Mouse (Mus musculus) cerebellum, postnatal 25 days (tissue): ENCODE results near the gene Aatk.

Experiments used
- DNase-seq, 2 experiments: peaks; one replicate each; pipeline ENCODE4 v3.0.0; 2021; ENCODE audit warnings: mixed read lengths in 2 of 2

Aatk gene

DNA sequence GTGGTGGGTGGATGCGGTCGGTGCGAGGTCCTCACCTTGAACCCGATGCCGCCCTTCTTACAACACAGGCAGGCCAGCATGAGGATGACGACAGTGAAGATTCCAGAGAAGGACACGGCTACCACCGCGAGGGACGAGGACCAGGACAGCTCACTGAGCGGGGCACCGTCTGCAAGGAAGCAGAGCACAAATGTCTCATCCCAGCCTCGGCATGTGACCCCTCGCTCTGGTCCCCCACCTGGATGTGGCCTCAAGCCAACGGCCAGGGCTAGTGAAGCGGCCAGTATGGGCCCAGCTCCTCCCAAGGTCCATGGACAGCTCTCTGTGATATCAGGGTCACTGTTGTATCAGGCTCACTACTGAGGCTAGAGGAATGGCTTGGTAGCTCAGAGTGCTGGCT is 25.6 kb downstream of the Aatk start:
- DNase-seq: peak; percentile 60 to 66

DNA sequence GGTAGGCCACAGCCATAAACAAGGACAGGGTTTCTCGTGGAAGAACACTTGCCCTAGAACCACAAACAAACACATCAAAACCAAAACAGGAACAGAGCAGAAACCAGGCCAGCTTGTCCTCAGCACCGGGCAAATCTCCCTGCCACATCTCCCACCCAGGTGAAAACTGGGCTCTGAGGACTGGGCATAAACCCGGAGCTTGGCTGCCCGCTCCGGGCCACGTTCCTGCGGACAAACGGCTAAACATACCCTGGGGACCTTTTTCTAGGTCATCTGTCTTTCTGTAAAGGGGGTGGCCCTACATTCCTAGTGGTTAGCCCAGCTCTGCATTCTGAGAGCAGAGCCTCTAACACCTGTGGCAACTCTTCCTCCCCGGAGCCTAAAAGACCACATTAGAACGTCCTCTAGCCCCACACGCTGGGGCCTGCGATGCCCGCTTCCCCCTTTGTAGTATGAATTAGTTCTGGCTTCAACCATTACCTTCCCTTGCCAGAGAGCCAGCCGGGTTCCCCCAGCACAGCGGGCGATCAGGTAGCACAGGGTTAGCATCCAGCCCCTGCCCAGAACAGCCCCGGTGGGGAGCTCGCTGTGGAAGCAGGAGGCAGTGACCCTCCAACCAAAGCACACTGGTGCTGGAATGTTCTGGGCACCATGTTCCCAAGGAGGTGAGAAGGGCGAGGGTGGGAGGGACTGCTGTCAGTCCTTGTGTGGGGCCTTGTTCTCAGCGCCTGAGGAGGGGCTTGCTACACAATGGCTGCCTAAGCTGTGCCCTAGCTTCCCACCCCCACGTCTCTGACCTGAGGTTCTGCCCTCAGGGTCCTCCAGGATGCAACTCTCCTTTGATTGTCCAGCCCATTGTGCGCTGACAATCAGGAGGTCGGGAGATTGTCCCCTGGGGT is 27.2 kb downstream of the Aatk start:
- peak in 1 of 2 experiments; percentile 62 for DNase-seq

DNA sequence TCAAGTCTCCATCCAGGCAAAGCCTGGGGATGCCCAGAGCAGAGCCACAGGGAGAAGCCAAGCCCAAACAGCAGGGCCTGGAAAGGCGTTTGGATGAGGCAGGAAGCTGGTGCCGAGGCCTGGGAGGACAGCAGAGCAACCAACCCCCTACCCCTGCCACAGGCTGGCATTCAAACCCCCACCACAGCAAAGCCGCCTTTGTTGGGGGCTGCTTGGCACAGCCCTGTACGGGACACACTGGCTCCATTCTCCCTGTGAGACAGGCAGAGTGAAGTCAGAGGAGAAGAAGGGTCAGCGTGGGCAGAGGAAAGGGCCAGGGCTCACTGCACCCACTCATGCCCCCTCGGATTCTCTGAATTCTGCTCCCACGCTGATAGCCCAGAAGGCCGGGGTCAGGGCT is 30.0 kb downstream of the Aatk start:
- no peak for DNase-seq

DNA sequence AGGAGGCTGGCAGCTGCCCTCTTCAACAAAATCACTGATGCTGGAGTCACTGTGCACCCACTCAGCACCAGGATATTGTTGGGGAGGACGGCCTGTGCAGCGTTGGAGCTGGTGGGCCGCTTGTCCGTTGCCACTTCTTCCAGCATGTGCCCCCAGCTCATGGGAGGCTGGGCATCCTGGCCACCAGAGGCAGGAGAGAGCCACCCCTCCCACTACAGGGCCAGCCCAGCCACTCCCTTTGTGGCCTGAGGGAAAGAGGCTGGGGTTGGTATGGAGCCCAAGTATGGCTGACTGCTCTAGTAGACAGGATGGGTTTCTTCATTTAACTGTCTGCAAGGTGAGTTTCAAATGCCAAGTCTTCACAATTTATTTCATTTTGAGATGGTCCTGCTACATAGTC is 32.2 kb downstream of the Aatk start:
- DNase-seq: no peak

DNA sequence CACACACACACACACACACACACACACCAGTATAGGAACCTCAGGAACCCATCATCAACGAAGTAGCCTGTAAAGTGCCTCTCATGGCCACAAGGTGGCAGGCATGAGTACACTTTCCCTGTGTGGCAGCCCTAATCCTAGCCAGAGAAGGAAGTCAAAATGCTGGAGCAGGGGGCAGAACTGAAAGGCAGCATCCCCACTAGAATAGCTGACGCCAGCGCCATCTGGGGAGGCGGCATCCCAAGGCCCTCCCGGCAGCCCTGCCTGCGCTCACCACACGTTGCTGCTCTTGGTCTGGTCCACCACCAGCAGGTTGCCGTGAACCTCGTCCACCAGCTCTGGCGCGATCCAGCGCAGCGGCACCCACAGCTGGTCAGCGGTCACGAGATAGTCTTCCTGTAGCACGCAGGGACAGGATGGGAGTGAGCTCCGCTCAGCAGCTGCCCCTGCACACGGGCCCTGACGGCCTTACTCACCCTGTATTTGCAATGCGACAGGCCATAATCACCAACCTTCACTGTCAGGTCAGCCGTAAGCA is 33.7 kb downstream of the Aatk start:
- DNase-seq: peak; percentile 88 to 92

DNA sequence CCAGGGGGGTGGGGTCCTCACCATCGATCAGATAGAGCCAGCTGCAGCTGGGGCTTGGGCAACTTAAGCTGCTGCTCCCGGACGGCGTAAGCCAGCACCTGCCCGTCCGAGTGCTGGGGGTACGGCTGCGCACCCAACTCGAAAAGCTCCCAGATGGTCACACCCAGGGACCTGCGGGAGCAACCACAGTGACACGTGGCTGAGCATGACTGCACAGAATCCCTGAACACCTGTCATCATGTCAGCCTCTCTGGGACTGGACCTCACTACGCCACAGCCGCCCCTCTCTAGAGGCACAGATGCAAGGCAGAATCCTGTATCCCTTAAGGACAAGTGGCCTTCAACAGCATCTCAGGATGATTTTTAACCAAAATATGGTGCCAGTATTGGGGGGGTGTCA is 34.3 kb downstream of the Aatk start:
- peak; percentile 62 to 63 for DNase-seq

DNA sequence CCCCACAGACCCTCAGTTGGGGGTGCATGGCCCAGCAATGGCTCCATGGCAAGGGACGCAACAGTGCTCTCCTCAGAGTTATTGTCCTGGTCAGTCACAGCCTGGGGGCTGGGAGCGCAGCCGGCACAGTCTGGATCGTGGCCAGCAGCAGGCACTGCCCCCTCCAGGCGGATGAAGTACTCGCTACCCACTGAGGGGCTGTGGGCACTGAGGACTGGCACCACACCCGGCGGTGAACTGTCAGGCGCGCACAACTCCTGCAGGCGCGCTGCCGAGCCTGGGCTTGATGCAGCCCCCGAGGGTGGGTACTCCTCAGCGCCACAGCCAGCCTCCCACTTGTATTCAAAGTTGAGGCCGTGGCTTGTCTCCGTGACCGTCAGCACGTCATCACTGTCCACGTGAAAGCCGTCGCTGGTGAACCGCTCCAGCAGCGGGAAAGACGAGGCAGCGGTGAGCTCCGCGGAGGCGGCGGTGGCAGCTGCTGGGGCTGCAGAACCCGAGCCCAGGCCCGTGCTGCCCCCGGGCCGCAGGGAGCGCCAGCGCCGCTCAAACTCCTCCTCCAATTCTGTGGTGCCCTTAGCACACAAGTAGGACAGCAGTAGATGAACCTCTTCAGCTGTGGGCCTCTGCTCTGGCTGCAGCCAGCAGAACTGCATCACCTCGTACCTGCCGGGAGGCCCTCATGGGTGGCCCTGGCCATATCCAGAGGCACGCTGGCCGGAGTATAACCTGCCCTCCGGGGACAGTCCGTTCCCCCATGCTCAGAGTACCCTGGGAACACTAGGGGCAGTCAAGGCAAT is 35.0 kb downstream of the Aatk start:
- DNase-seq: peak; percentile 67 to 73

DNA sequence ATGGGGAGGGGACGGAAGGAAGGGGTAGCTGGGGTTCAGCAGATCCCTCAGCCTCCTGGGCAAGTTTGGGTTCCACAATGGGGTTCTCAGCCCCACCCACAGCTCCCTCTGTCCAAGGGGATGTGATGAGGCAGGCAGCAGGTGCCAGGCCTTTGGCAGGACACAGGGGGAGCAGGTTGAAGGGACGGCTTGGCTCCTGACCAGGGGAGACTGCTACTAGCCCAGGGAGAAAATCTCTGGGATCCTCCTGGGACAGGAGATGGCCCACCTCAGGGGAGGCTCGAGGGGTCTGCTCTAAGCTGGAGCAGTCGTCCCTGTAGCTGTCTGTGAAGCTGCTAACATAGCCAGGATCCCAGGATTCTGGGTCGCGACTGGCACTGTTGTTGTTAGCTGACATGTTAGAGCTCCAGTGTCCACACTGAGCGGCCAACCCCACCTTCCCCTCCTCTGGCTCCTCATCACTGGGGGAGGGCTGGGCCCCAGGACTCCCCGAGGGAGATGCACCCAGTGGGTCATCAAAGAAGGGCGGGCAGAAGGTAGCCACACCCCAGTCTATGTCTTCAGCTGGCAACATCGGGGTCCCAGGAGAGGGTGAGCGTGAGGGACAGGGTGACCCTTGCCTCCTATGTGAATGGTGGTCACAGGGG is 35.7 kb downstream of the Aatk start:
- peak; percentile 64 to 69 for DNase-seq

DNA sequence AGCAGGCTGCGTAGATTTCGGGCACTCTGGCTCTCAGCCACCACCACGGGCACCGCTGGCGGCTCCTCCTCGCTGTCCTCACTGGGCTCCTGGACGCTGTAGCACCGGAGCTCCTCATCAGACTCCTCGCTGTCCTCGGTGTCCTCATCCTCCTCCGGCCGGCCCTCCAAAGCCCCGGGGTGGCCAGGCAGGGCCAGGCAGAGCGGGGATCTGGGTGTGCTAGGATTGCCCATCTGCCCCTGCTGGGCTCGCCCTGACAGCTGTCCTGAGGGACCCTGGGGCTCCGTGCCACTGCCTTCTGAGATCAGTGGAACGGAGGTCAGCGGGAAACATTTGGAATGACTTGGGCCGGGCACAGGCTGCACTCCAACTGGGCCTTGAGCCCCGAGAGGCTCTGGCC is 37.0 kb downstream of the Aatk start:
- no peak for DNase-seq

DNA sequence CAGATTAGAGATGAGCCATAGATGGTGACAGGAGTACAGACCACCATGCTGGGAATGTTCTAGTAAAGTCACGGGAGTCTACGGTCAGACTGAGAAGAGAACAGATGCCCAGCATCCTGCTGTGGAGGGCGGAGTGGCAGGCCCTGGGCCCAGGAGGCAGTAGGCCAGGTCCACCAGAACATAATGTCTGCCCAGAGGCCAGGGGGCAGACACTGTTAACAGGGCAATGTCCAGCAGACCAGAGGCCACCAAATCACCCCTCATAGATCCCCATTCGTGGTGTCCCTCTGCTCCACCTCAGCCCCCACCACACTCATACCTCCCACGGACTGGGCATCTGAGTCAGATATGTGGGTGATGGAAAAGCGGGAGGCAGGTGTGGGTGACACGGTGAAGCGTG is 38.0 kb downstream of the Aatk start:
- DNase-seq: no peak

DNA sequence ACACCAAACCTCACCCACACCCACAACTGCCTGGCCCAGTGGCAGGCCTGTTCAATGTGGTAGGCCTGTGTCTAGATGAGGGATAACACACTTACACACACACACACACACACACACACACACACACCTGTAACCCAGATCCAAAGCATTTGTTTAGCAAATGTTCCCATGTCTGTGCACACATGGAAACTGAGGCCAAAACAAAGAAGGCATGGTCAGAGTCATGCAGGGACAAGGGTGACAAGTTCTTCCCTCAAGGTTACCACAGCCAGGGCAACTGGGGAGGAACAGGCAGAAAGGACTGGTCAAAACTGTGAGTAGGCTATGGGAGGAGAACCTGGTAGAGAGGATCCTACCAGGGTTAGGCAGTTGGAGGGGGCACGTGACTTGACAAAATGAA is 38.5 kb downstream of the Aatk start:
- no peak for DNase-seq

DNA sequence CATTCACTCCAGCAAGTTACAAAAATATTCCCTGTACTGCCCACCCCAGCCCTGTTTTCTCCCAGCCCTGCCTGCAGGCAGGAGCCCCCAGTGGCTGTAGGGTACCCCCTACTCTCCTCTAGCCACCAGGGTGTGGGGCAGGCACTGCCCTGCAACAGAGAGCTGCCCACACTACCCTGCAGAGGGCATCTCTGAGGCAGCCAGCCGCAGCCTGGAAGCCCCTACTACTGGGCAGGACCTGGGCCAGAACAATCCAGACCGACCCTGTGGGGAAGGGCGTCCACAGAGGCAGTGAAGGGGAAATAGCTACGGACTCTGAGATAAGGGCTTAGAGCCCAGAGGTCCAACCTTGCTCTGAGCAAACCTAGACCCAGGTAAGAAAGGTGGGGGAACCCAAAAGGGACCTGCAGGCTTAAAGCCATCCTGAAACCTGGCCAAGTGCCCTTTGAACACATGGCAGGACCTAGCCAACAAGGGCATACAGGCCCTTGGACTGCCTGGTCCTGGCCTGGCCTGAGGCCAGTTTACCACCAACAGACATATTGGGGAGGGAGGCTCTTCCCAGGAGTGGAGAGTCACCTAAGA is 39.4 kb downstream of the Aatk start:
- peak in 1 of 2 experiments; percentile 54 for DNase-seq

DNA sequence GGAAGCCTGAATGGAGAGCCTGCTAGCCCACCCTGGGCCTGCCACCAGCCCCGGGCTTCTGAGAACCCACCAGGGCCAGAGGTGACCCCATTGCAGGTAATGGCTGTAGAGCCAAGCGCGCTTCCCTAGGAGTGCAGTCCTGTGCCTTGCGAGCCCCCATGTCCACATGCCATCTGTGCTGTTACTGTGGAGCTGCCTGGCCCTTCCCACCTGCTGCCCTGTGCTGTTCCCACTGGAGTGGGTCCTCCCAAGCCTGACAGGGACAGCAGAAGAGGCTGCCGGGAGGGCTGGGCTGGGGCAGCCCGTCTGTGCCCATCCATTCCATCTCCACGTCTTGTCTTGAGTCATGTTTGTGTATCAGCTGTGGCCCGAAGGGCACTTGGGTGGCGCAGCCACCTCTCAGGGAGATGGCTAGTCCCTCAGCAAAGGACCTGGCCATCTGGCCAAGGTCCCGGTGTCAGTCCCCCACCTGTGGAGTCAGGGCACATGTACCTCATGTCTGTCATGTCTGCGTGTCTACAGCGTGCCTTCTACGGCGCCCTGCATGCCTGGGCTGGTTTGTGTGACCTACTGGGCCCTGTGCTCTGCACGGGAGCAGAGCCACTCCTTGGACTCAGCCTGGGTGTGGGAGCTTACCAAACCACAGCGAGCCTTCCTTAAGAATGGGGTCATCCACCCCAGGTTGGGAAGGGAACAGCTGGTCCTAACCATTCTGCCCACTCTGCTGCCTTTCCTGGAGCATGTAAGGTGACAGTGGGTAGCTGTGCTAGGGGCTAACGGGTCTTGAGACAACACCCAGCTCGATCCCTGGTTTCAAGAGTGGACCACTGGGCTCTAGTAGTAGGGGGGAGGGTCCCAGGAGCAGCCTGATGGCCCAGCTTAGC is 41.3 kb downstream of the Aatk start:
- peak; percentile 73 to 74 for DNase-seq

DNA sequence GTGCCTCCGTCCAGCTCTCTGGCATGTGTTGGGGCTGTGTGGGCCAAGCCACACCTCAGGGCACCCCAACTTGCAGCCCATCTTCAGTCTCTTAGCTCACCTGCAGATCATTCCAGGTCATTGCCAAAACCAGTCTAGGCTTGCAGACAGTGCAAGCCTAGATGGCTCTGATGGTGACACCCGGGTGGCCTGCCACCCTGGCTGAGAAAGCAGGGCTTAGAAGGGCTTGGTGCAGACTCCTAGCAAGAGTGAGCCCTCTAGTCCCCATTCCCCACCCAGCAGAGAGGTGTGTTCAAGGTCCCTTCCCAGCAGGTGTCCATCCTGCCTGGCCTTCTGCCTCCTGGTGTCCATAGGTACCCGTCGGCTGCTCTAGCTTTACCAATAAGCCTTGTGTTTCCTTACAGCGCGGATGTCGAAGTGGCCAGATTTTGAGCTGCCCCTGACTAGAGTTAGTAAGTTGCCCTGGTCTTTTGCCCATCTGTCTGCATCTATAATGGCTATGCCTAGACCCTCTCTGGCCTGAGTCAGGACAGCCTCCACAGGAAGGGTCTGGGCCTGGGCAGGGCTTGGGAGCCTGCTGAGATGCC is 44.2 kb downstream of the Aatk start:
- DNase-seq: peak; percentile 55 to 59

DNA sequence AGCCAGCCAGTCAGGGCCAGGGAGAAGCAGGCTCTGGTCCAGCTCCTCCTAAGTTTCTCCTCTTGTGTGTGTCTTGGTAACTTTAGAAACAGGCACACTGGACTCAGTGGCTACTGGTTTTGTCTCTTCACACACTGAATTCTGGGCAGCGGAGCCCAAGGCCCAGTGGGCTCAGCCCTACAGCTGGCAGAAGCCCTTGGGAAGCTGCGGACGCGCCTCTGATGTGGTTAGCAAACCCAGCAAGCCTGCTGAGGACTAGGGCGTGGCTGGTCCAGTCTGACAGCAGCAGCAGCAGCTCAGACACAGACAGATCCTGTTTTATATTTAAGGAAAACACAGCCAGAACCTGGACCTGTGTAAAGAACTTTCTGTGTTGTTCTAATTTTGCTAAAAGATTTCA is 44.9 kb downstream of the Aatk start:
- DNase-seq: no peak

DNA sequence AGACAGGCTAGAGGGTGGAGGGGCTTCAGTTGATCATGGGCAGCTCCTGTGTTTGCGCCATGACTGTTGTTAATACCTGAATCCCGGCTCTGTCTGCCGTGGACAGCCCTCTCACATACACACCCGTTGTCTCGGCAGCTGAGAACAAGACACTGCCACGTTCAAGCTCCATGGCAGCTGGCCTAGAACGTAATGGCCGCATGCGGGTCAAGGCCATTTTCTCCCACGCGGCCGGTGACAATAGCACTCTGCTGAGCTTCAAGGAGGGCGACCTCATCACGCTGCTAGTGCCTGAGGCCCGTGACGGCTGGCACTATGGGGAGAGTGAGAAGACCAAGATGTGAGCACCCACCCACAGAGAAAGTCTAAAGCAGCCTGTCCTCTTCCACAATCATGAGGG is 49.6 kb downstream of the Aatk start:
- no peak for DNase-seq

DNA sequence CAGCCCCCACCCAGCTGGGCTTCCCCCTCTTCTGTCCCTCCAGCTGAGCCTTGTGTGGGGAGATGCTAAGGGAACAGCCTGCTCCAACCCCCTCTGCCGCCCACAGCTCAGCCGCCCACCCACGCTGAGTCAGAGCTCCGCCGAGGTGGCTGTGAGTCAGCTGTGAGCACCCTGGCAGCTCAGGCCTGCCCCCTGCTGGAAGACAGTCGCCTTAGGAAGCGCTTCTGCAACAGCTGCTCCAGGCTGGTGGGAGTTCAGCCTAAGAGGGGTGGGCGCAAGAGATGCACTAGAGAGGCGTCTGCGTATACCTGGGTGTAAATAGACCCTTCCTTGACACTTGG is 55.7 kb downstream of the Aatk start:
- DNase-seq: peak; percentile 87 to 94

DNA sequence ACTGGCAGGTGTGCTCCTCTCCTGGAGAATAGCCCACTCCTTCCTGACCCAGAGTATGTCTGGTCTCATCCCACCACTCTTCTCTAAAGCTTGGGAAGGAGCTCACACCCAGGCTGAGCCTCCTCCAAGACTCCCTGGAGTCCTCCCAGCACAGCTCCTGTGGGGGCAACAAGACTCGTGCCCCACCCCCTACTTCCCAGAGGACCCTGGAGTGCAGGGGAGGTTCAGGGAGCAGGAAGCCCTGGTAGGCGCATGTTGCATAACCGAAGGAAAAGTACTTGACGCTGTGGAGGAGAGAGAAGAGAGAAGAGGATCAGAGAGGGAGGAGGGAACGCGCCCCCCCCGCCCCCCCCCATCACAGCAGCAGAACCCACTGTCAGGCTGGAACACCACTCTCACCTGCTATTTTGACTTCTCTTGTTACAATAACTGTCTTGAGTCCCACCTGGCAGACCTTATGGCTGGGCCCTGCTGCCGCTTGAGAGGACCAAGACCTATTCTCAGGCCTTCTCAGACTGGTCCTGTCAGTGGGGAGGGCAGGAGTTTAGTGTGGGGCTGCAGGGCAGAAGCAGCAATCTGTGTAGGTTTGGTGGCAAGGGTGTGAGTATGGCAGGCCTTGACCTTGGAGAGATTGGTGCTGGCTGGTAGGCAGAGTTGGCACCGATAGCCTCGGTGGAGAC is 56.2 kb downstream of the Aatk start:
- no peak for DNase-seq

DNA sequence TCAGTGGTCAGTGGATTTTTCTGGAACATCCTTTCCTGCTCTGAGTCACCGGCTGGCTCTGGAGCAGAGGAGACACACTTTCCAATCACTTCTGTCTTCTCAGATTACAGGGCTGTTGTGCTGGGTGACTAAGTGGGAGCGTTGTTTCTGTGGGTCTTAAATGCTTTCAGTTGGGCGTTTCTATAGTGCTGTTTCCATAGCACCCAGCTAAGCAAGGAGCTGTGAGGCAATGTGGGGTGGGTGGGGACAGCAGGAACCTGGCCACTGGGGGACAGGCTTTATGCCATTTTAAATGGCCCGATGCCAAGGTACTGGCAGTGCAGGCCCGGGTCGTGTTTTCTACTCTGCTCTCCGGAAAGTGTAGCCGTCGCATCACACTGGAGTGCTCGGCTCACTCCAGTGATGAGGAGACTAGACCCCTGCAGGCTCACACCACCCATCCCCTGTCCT is 57.8 kb downstream of the Aatk start:
- no peak for DNase-seq

DNA sequence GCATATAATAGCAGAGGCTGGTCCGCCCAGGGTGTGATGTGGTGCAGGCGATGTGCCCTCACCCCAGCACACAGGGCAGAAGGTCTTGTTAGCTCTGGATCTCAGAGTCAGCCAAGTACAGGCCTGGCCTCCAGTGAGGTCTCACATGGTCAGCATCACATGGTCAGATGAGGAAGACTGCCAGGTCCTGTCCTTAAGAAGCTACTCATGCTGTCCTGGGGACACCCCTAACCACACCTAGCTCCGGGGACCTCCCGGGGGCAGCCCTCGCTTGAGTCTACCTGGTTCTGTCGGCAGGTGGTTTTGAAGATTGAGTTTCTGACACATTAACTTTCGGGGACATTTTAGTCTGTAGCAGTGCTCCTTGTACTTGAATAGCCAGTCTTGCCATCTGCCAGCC is 58.6 kb downstream of the Aatk start:
- peak; percentile 56 to 63 for DNase-seq

DNA sequence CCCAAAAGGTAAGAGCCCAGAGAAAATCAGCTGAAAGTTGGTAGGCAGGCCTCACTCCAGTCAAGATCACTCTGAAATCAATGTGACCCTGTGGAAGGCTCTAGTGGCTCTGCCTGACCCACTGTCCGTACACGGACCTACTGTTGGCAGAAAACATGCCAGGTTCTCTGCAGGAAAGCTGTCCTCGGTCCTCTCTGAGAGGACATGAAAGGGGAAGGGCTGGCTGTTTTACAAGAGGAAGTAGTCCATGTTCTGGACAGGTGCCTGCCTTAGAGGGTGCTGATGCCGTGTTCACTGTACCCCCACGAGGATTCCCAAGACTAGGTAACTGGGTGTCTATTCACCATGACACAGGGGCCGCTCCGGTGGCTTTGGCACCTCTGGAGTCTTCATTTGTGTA is 59.1 kb downstream of the Aatk start:
- peak in 1 of 2 experiments; percentile 38 for DNase-seq
